Mouse (Mus musculus) layer of hippocampus, postnatal 14 days (tissue): ENCODE data around the gene A430033K04Rik. TPM values are rescaled to one million over a fixed set of nuclear protein-coding genes. Genes with fewer than 3 reads are reported as not detected.

ENCODE experiments used
- DNase-seq, 2 experiments: peaks; one replicate each; pipeline ENCODE4 v3.0.0; 2021 to 2022; ENCODE audit warnings: low spot score in 2 of 2, mixed read lengths in 1 of 2
- long read RNA-seq, 2 experiments: library from polyadenylated mRNA; stranded (forward); transcript quantifications; one replicate each; pipeline ENCODE4 v2.0.0; 2021
- total RNA-seq, 2 experiments: library from RNA; stranded (reverse); gene quantifications; 2 replicates each; pipeline ENCODE4 v1.2.3; 2021

Gene A430033K04Rik
- total RNA-seq: 10 to 100 TPM; 12.1 to 13.5 TPM
- long read RNA-seq, experiment 1, partial matches to known transcripts: 0 of 4 reads
- long read RNA-seq, experiment 1, other reads (novel, unspliced or antisense): 0 of 4 reads
- long read RNA-seq, experiment 2, transcript A430033K04Rik-202 (4 exons, 3,038 nt): major isoform, 5 of 7 reads
- long read RNA-seq, experiment 2, partial matches to known transcripts: 0 of 7 reads
- long read RNA-seq, experiment 2, other reads (novel, unspliced or antisense): 2 of 7 reads

GRCm38 (mm10) chr5:138622645-138623477, at the start of gene A430033K04Rik:
TSS of gene A430033K04Rik (plus strand) at chr5:138622859.
- peak; percentile 94 to 97 for DNase-seq

- DNase-seq: no peak
Observed at GRCm38 (mm10) chr5:138587396-138587795, 35.3 kb upstream of the A430033K04Rik start.

DNA sequence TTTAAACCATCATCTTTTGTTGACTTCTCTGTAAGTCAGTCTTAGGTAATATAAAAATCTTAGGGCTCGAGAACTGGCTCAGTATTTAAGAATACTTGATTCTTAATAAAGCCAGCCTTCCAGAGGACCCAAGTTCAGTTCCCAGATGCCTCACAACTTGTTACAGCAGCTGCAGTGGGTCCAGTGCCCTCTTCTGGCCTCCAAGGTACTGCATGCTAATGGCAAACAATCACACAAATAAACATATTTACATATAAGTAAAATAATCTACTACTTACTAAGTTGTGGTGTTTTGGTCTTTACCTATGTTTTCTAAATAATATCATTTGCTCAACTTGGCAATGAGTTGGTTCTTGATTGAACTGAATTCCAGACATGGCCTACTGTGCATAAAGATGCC, 4.3 kb upstream of the A430033K04Rik start:
- DNase-seq: no peak

- peak; percentile 87 to 97 for DNase-seq
Observed at GRCm38 (mm10) chr5:138619211-138620128, 3.2 kb upstream of the A430033K04Rik start, which contains the start of gene Zfp68. TSS of gene Zfp68 (minus strand) at chr5:138619761.

GRCm38 (mm10) chr5:138620836-138621235, 1.8 kb upstream of the A430033K04Rik start:
- DNase-seq: no peak

GRCm38 (mm10) chr5:138623478-138623875, 818 bp downstream of the A430033K04Rik start:
- DNase-seq: no peak

DNA sequence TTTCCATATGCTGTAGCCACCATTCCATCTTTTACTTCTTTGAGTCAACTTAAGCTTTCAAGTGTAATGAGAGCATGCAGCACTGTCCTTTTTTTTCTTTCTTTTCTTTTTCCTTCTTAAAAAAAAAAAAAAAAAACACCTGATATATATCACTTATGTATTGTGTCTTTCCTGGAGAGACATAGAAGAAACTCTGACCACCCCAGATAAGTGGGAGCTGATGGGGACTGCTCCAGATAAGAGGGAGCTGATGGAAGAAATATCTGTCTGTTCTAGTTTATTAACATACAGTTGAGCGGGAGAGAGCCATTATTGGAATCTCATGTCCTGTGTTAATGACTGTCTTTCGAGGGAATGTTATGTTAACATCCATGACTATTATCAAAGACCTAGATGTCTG, 13.8 kb downstream of the A430033K04Rik start:
- no peak for DNase-seq

DNA sequence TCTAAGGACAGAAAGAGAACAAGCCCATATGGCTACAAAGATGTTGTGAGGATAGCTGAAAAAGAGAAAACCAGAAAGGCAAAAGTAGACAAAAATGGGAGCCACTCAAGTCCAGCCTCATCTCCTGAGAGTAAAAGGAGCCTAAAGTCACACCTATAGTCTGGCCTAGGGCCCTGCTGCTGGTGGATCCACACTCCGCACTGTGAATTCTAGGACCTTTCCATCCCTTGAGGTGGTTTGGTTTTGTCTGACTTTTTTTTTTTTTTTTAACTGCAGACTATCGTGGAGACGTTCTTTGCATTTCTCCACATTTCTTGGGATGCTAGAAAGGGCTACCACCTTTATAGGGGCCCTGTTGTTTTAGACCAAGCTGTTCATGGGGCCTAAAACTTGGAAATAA, 18.4 kb downstream of the A430033K04Rik start:
- DNase-seq: no peak

GRCm38 (mm10) chr5:138641761-138642160, 19.1 kb downstream of the A430033K04Rik start:
- DNase-seq: no peak

DNA sequence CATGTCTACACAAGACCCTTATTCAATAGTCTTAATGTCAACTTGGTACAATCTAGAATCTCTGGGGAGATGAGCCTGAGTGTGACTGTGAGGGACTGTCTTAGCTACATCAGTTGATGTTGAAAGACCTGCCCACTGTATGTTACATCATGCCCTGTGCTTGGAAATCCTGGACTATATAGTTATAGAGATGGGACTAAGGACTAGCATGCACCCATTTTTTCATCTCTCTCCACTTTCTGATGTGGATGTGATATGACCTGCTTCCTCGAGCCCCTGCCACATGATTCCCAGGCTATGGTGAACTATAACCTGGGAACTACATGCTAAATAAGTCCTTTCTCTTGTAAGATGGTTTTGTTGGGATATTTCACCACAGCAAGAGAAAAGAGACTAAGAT, 30.3 kb downstream of the A430033K04Rik start:
- no peak for DNase-seq

GRCm38 (mm10) chr5:138656477-138657156, 34.0 kb downstream of the A430033K04Rik start:
- peak; percentile 34 to 49 for DNase-seq

DNA sequence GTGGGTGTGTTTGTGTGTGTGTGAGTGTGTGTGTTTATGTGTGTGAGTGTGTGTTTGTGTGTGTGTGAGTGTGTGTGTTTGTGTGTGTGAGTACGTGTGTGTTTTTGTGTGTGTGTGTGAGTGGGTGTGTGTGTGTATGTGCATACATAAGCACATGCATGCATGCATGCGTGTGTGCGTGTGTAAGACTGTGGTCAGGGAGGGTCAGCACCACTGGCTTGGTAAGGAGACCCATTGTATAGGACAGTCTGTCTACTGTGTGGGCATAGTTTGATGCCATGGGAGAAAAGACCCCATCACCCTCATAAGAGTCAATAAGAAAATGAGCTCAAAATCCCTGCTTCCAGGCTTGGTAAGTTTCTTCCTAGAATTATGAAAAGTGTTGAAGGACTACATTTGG, 34.7 kb downstream of the A430033K04Rik start:
- no peak for DNase-seq

GRCm38 (mm10) chr5:138657854-138658253, 35.2 kb downstream of the A430033K04Rik start:
- DNase-seq: peak; percentile 6 to 66

DNA sequence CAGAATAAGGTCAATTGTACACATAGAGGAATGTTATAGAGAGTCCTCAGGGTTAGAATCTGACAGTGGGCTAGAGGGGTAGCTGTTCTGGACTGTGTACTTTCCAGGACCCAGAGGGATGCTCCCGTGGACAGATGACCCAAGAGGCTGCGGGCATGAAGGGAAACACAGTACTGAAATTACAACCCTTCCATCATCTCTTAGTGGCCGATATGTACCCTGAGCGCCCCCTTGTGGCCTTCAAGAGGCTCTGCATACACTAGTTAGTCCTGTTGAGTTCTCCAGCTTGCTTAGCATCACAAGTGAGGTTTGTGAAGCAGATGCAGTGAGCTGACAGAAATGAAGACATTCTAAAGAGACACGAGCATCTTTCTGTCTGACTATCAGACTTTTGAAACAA, 36.3 kb downstream of the A430033K04Rik start:
- peak; percentile 13 to 66 for DNase-seq

- DNase-seq: no peak
Observed at GRCm38 (mm10) chr5:138683023-138683766, 60.5 kb downstream of the A430033K04Rik start.

DNA sequence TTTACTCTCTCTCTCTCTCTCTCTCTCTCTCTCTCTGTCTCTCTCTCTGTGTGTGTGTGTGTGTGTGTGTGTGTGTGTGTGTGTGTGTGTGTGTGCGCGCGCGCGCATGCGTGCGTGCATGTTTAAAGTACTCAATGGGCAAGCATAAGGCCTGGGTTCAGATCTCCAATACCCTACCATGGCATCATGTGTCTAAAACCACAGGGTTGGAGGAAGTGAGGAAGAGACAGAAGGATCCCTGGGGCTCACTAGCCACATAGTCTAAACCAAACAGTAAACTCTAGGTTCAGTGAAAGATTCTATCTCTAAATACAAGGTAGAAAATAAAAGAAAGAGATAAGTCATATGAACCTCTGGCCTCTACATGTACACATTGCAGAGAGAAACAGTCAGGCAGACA, 61.2 kb downstream of the A430033K04Rik start:
- no peak for DNase-seq

DNA sequence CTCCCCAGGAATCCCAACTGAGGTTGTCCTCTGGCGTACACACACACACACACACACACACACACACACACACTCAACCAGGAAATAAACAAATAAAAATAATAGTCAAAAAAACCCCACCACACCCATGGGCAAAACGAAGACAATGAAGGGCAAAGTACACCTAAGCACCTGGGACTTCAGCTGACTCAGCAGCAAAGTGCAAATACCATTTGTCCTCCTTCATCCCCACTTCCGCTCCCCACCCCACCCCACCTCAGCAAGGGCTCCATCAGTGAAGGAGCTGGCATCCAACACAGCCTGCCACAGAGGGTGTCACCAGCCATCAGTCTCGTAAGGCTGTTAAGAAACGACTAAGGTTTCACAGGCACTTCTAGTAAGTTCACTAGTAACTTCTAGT, 64.8 kb downstream of the A430033K04Rik start:
- no peak for DNase-seq

DNA sequence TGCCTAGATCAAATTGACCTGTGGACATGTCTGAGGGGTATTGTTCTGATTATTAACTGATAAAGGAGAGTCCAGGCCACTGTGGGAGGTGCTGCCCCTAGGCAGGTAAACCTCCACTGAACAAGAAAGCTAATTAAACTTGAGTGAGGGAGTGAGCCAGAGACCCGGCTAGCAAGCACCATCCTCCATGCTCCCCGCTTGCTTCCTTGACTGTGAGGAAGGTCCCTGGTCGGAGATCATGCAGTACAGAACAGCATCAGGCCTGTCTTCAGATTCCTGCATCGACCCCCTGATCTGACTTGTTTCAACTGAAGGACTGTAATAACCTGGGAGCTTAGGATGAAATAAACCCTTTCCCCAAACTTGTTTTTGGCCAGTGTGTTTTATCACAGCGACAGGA, 66.6 kb downstream of the A430033K04Rik start:
- DNase-seq: no peak

GRCm38 (mm10) chr5:138692936-138693570, 70.4 kb downstream of the A430033K04Rik start:
- DNase-seq: no peak
